16 mouse cellular contexts compared by ENCODE assay signal in genomic region chr8:108944312-108944711, GRCm38 (mm10).
DNase-seq lines count a peak whose midpoint lies in the region; ATAC-seq lines count a peak whose summit lies in the region.
"Had no signal": no experiment of that assay in that cellular context is flagged by ENCODE, and none has a peak within 500 bp of the region (broad histone marks: within the 10 kb centered on the region; RNA-seq: fewer than 3 reads in every experiment).

No protein-coding gene starts in this region.

- no peak overlapping the region for H3K27ac ChIP-seq in embryonic facial prominence, embryonic 14.5 days (replicated peaks; ENCODE audit: low read depth, low read length)
- H3K27ac ChIP-seq in forebrain, embryonic 15.5 days (replicated peaks) = peak overlapping the region; percentile 76
- H3K27ac ChIP-seq in hindbrain, embryonic 16.5 days (ENCODE audit: low read depth, low read length) = no peak overlapping the region
- H3K27ac ChIP-seq in midbrain, embryonic 14.5 days (replicated peaks; ENCODE audit: low read depth, low read length) = peak overlapping the region; percentile 85
- H3K27ac ChIP-seq: liver, embryonic 13.5 days had no signal

- no peak for DNase-seq in embryonic facial prominence, embryonic 14.5 days (ENCODE audit: low spot score)
- DNase-seq in midbrain, embryonic 14.5 days = peak; percentile 66
- no peak for DNase-seq in T-cell, adult 2 months (ENCODE audit: low spot score)
- no peak for DNase-seq in adrenal gland, postnatal 4 days (ENCODE audit: low spot score in 2 of 2)
- no peak for DNase-seq in cerebellum, adult 18-20 months
- DNase-seq: adrenal gland, postnatal 36 days; heart, postnatal 36 days; kidney, adult 18-20 months; liver, embryonic 13.5 days; spleen, adult 18-20 months; thymus, postnatal 36 days had no signal

- 63% methylated on average over 13 of the region's 13 CpGs for WGBS in embryonic facial prominence, embryonic 14.5 days
- WGBS in forebrain, embryonic 15.5 days = 2% methylated on average over 13 of the region's 13 CpGs
- WGBS in hindbrain, embryonic 16.5 days = 28% methylated on average over 13 of the region's 13 CpGs
- 6% methylated on average over 13 of the region's 13 CpGs for WGBS in midbrain, embryonic 14.5 days

- no peaks in the 10 kb centered on the region for H3K27me3 ChIP-seq in embryonic facial prominence, embryonic 14.5 days (replicated peaks; ENCODE audit: control insufficient read depth, insufficient read depth, low read length)
- no peaks in the 10 kb centered on the region for H3K27me3 ChIP-seq in forebrain, embryonic 15.5 days
- no peaks in the 10 kb centered on the region for H3K27me3 ChIP-seq in hindbrain, embryonic 16.5 days (replicated peaks; ENCODE audit: control insufficient read depth, insufficient read depth, low read length)
- H3K27me3 ChIP-seq in midbrain, embryonic 14.5 days (ENCODE audit: control insufficient read depth, insufficient read depth, low read length) = no peaks in the 10 kb centered on the region

- H3K4me1 ChIP-seq in embryonic facial prominence, embryonic 14.5 days (ENCODE audit: control insufficient read depth, insufficient read depth, low read length) = no peaks in the 10 kb centered on the region
- peaks cover 33% of the 10 kb centered on the region for H3K4me1 ChIP-seq in forebrain, embryonic 15.5 days
- H3K4me1 ChIP-seq in hindbrain, embryonic 16.5 days (ENCODE audit: control insufficient read depth, insufficient read depth, low read depth, low read length) = peaks cover 13% of the 10 kb centered on the region
- peaks cover 34% of the 10 kb centered on the region for H3K4me1 ChIP-seq in midbrain, embryonic 14.5 days (ENCODE audit: control insufficient read depth, insufficient read depth, low read length)
- H3K4me1 ChIP-seq: heart, embryonic 12.5 days; liver, embryonic 13.5 days had no signal

- H3K9ac ChIP-seq in embryonic facial prominence, embryonic 14.5 days (ENCODE audit: low read depth, low read length) = no peak overlapping the region
- H3K9ac ChIP-seq in forebrain, embryonic 15.5 days (replicated peaks) = peak overlapping the region; percentile 37; the same call in 1 of the 2 replicates
- H3K9ac ChIP-seq in hindbrain, embryonic 16.5 days (ENCODE audit: low read depth, low read length) = no peak overlapping the region
- peak overlapping the region; percentile 31; the same call in 1 of the 2 replicates for H3K9ac ChIP-seq in midbrain, embryonic 14.5 days (replicated peaks; ENCODE audit: low read length)
- H3K9ac ChIP-seq: heart, embryonic 12.5 days; liver, embryonic 13.5 days had no signal

- H3K9me3 ChIP-seq in embryonic facial prominence, embryonic 14.5 days (ENCODE audit: control insufficient read depth, low read length) = peaks cover 13% of the 10 kb centered on the region
- peaks cover 5% of the 10 kb centered on the region for H3K9me3 ChIP-seq in forebrain, embryonic 15.5 days
- H3K9me3 ChIP-seq in hindbrain, embryonic 16.5 days (ENCODE audit: control insufficient read depth, low read length) = peaks cover 9% of the 10 kb centered on the region
- H3K9me3 ChIP-seq in midbrain, embryonic 14.5 days (ENCODE audit: control insufficient read depth, low read length) = peaks cover 6% of the 10 kb centered on the region

- H3K4me3 ChIP-seq in embryonic facial prominence, embryonic 14.5 days (ENCODE audit: low read depth, low read length) = no peak overlapping the region
- no peak overlapping the region for H3K4me3 ChIP-seq in forebrain, embryonic 15.5 days
- no peak overlapping the region for H3K4me3 ChIP-seq in hindbrain, embryonic 16.5 days (ENCODE audit: low read length)
- no peak overlapping the region for H3K4me3 ChIP-seq in midbrain, embryonic 14.5 days (replicated peaks; ENCODE audit: low read depth, low read length)
- H3K4me3 ChIP-seq: heart, embryonic 12.5 days; liver, embryonic 13.5 days had no signal

- 0 out of 2 replicates have a peak, but pooled peaks have one; percentile 16 for ATAC-seq in embryonic facial prominence, embryonic 14.5 days (ENCODE audit: low read depth)
- ATAC-seq in forebrain, embryonic 15.5 days (replicated peaks) = peak; percentile 49
- peak; percentile 38 for ATAC-seq in hindbrain, embryonic 16.5 days
- ATAC-seq in midbrain, embryonic 14.5 days (ENCODE audit: low FRiP score, low TSS enrichment) = peak; percentile 51; the same call in 1 of the 2 replicates
- no peak for ATAC-seq in monocyte, adult 5-6 weeks (replicated peaks; ENCODE audit: insufficient number of reproducible peaks, low FRiP score, low TSS enrichment, poor library complexity, severe bottlenecking)

- H3K36me3 ChIP-seq in embryonic facial prominence, embryonic 14.5 days (ENCODE audit: control insufficient read depth, insufficient read depth, low read length) = peaks cover 48% of the 10 kb centered on the region
- peaks cover 31% of the 10 kb centered on the region for H3K36me3 ChIP-seq in forebrain, embryonic 15.5 days
- H3K36me3 ChIP-seq in hindbrain, embryonic 16.5 days (ENCODE audit: control insufficient read depth, insufficient read depth, low read length) = peaks cover 23% of the 10 kb centered on the region
- H3K36me3 ChIP-seq in midbrain, embryonic 14.5 days (ENCODE audit: control insufficient read depth, insufficient read depth, low read length) = peaks cover 56% of the 10 kb centered on the region
- H3K36me3 ChIP-seq: G1E had no signal

- H3K4me2 ChIP-seq in embryonic facial prominence, embryonic 14.5 days (ENCODE audit: low read depth, low read length) = no peak overlapping the region
- peak overlapping the region; percentile 15; the same call in 1 of the 2 replicates for H3K4me2 ChIP-seq in forebrain, embryonic 15.5 days (replicated peaks)
- H3K4me2 ChIP-seq in hindbrain, embryonic 16.5 days (ENCODE audit: low read length) = no peak overlapping the region
- H3K4me2 ChIP-seq in midbrain, embryonic 14.5 days (ENCODE audit: low read length) = no peak overlapping the region
- H3K4me2 ChIP-seq: heart, embryonic 12.5 days; liver, embryonic 13.5 days had no signal

Comparison
In these comparisons a context has a peak if more than half of its experiments do, and no peak if none do; other contexts are left out.
1. H3K27ac ChIP-seq: peak in forebrain, embryonic 15.5 days (single experiment) and midbrain, embryonic 14.5 days (single experiment); none in embryonic facial prominence, embryonic 14.5 days (single experiment) and hindbrain, embryonic 16.5 days (single experiment).
2. H3K9ac ChIP-seq: peak in forebrain, embryonic 15.5 days (single experiment) and midbrain, embryonic 14.5 days (single experiment); none in embryonic facial prominence, embryonic 14.5 days (single experiment) and hindbrain, embryonic 16.5 days (single experiment).